Mouse (Mus musculus) liver, postnatal 0 days (tissue): Measurements from ENCODE around the gene Sumf1.

Source experiments
- CTCF ChIP-seq: sonication (generic); IDR thresholded peaks from 2 replicates; pipeline ENCODE4 v1.5.1; 2016; ENCODE audit warnings: antibody characterized with exemption, low read depth
- EP300 ChIP-seq: IDR thresholded peaks from 2 replicates; pipeline ENCODE4 v1.6.1; 2016; ENCODE audit warnings: antibody characterized with exemption, low read depth, mild to moderate bottlenecking

DNA sequence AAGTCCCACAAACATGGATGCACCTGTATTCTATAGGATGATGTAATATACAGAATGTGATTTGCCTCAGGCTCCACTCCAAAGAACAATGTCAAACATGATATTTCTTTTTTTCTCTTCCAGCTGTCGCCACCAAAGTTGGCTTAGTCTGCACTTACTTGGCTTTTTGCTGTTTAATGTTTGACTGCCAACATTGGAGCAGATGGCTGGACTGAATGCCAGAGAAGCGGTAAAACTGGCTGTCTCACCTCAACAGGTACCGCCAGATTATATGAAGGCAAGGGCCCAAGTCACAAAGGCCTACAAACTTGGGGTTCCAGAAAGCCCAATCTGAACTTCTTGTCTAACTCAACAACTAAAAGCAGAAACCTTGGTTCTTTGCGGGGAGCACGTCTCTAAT is 127.3 kb downstream of the Sumf1 start:
- no peak for TF ChIP-seq CTCF
- no peak for TF ChIP-seq EP300
